Mouse (Mus musculus): Measurements from ENCODE around the gene Dgkd.

GRCm38 (mm10) chr1:87890960-87891359 is 37.9 kb downstream of the Dgkd start:
- TF ChIP-seq GATA1 (IDR thresholded peaks at IDR 0.05; ENCODE audit: low read length) = no peak
- TF ChIP-seq TAL1 (IDR thresholded peaks at IDR 0.05; ENCODE audit: low read length) = no peak

All from erythroblast, embryonic 14.5 days (primary cell).